Mouse (Mus musculus): ENCODE results near the gene Sfxn2. TPM values are rescaled to one million over a fixed set of nuclear protein-coding genes. Genes with fewer than 3 reads are reported as not detected.
A peak's percentile ranks its signal among the peaks of the same experiment; 100 is the strongest.

Sfxn2 gene
- polyA plus RNA-seq, 1 experiment: 6.0 TPM

- peaks cover 9% of the 10 kb centered on the region for H3K4me1 ChIP-seq (ENCODE audit: control insufficient read depth, insufficient read depth, low read length)
Measured at GRCm38 (mm10) chr19:46534542-46535098, 38.5 kb upstream of the Sfxn2 start.

GRCm38 (mm10) chr19:46537357-46537756 lies 35.8 kb upstream of the Sfxn2 start:
- H3K36me3 ChIP-seq (ENCODE audit: control insufficient read depth, insufficient read depth, low read length, poor library complexity, severe bottlenecking): no peaks in the 10 kb centered on the region
- H3K9ac ChIP-seq (ENCODE audit: low read depth, poor library complexity, severe bottlenecking): no peak overlapping the region
- peaks cover under 1% of the 10 kb centered on the region for H3K4me1 ChIP-seq (ENCODE audit: control insufficient read depth, insufficient read depth, low read length)
- TF ChIP-seq EP300 (IDR thresholded peaks at IDR 0.05; ENCODE audit: insufficient read depth, low read depth, low read length): no peak
- TF ChIP-seq CTCF (IDR thresholded peaks at IDR 0.05; ENCODE audit: low read depth, low read length): no peak
- no peak for TF ChIP-seq POLR2A (IDR thresholded peaks at IDR 0.05; ENCODE audit: insufficient read depth, low read length)
- no peaks in the 10 kb centered on the region for H3K27me3 ChIP-seq (ENCODE audit: control insufficient read depth, insufficient read depth, low read length, poor library complexity, severe bottlenecking)
- H3K9me3 ChIP-seq (replicated peaks; ENCODE audit: control insufficient read depth, insufficient read depth, low read length, poor library complexity, severe bottlenecking): no peaks in the 10 kb centered on the region
- H3K4me3 ChIP-seq (ENCODE audit: low read depth, low read length): no peak overlapping the region
- no peak overlapping the region for H3K27ac ChIP-seq (ENCODE audit: insufficient read depth, low read length)

More at GRCm38 (mm10) chr19:46534542-46535098, 38.5 kb upstream of the Sfxn2 start:
- Histone ChIP-seq H3K9me3 (replicated peaks; ENCODE audit: control insufficient read depth, insufficient read depth, low read length, poor library complexity, severe bottlenecking) (no peaks in the 10 kb centered on the region), H3K4me3 (ENCODE audit: low read depth, low read length) (no peak overlapping the region), H3K27ac (ENCODE audit: insufficient read depth, low read length) (no peak overlapping the region), H3K36me3 (ENCODE audit: control insufficient read depth, insufficient read depth, low read length, poor library complexity, severe bottlenecking) (no peaks in the 10 kb centered on the region), H3K9ac (ENCODE audit: low read depth, poor library complexity, severe bottlenecking) (no peak overlapping the region), H3K27me3 (ENCODE audit: control insufficient read depth, insufficient read depth, low read length, poor library complexity, severe bottlenecking) (no peaks in the 10 kb centered on the region)
- TF ChIP-seq CTCF (IDR thresholded peaks at IDR 0.05; ENCODE audit: low read depth, low read length) (no peak), POLR2A (IDR thresholded peaks at IDR 0.05; ENCODE audit: insufficient read depth, low read length) (no peak), EP300 (IDR thresholded peaks at IDR 0.05; ENCODE audit: insufficient read depth, low read depth, low read length) (no peak)

GRCm38 (mm10) chr19:46538213-46538612 lies 35.0 kb upstream of the Sfxn2 start:
- Histone ChIP-seq H3K27me3 (ENCODE audit: control insufficient read depth, insufficient read depth, low read length, poor library complexity, severe bottlenecking) (no peaks in the 10 kb centered on the region), H3K36me3 (ENCODE audit: control insufficient read depth, insufficient read depth, low read length, poor library complexity, severe bottlenecking) (peaks cover 2% of the 10 kb centered on the region; the same call in 1 of the 2 replicates), H3K9me3 (replicated peaks; ENCODE audit: control insufficient read depth, insufficient read depth, low read length, poor library complexity, severe bottlenecking) (no peaks in the 10 kb centered on the region), H3K4me1 (ENCODE audit: control insufficient read depth, insufficient read depth, low read length) (no peaks in the 10 kb centered on the region), H3K27ac (ENCODE audit: insufficient read depth, low read length) (no peak overlapping the region), H3K4me3 (ENCODE audit: low read depth, low read length) (no peak overlapping the region), H3K9ac (ENCODE audit: low read depth, poor library complexity, severe bottlenecking) (no peak overlapping the region)
- TF ChIP-seq CTCF (IDR thresholded peaks at IDR 0.05; ENCODE audit: low read depth, low read length): peak; percentile 61
- TF ChIP-seq EP300 (IDR thresholded peaks at IDR 0.05; ENCODE audit: insufficient read depth, low read depth, low read length): no peak

GRCm38 (mm10) chr19:46542750-46543149 lies 30.4 kb upstream of the Sfxn2 start:
- Histone ChIP-seq H3K27ac (ENCODE audit: insufficient read depth, low read length) (no peak overlapping the region), H3K27me3 (ENCODE audit: control insufficient read depth, insufficient read depth, low read length, poor library complexity, severe bottlenecking) (no peaks in the 10 kb centered on the region), H3K9me3 (replicated peaks; ENCODE audit: control insufficient read depth, insufficient read depth, low read length, poor library complexity, severe bottlenecking) (no peaks in the 10 kb centered on the region), H3K9ac (ENCODE audit: low read depth, poor library complexity, severe bottlenecking) (no peak overlapping the region), H3K36me3 (ENCODE audit: control insufficient read depth, insufficient read depth, low read length, poor library complexity, severe bottlenecking) (peaks cover 2% of the 10 kb centered on the region; the same call in 1 of the 2 replicates), H3K4me3 (ENCODE audit: low read depth, low read length) (no peak overlapping the region), H3K4me1 (ENCODE audit: control insufficient read depth, insufficient read depth, low read length) (no peaks in the 10 kb centered on the region)
- no peak for TF ChIP-seq CTCF (IDR thresholded peaks at IDR 0.05; ENCODE audit: low read depth, low read length)
- no peak for TF ChIP-seq EP300 (IDR thresholded peaks at IDR 0.05; ENCODE audit: insufficient read depth, low read depth, low read length)
- no peak for TF ChIP-seq POLR2A (IDR thresholded peaks at IDR 0.05; ENCODE audit: insufficient read depth, low read length)

GRCm38 (mm10) chr19:46547565-46547964 lies 25.6 kb upstream of the Sfxn2 start:
- Histone ChIP-seq H3K27me3 (ENCODE audit: control insufficient read depth, insufficient read depth, low read length, poor library complexity, severe bottlenecking) (no peaks in the 10 kb centered on the region), H3K4me3 (ENCODE audit: low read depth, low read length) (no peak overlapping the region), H3K9ac (ENCODE audit: low read depth, poor library complexity, severe bottlenecking) (no peak overlapping the region), H3K4me1 (ENCODE audit: control insufficient read depth, insufficient read depth, low read length) (peaks cover 5% of the 10 kb centered on the region), H3K36me3 (ENCODE audit: control insufficient read depth, insufficient read depth, low read length, poor library complexity, severe bottlenecking) (peaks cover 6% of the 10 kb centered on the region; the same call in 1 of the 2 replicates), H3K9me3 (replicated peaks; ENCODE audit: control insufficient read depth, insufficient read depth, low read length, poor library complexity, severe bottlenecking) (no peaks in the 10 kb centered on the region), H3K27ac (ENCODE audit: insufficient read depth, low read length) (no peak overlapping the region)
- TF ChIP-seq EP300 (IDR thresholded peaks at IDR 0.05; ENCODE audit: insufficient read depth, low read depth, low read length) (no peak), CTCF (IDR thresholded peaks at IDR 0.05; ENCODE audit: low read depth, low read length) (no peak), POLR2A (IDR thresholded peaks at IDR 0.05; ENCODE audit: insufficient read depth, low read length) (no peak)

GRCm38 (mm10) chr19:46548110-46548509 lies 25.1 kb upstream of the Sfxn2 start:
- Histone ChIP-seq H3K9ac (ENCODE audit: low read depth, poor library complexity, severe bottlenecking) (no peak overlapping the region), H3K4me1 (ENCODE audit: control insufficient read depth, insufficient read depth, low read length) (peaks cover 5% of the 10 kb centered on the region), H3K36me3 (ENCODE audit: control insufficient read depth, insufficient read depth, low read length, poor library complexity, severe bottlenecking) (0 out of 2 replicates have a peak, but pooled peaks cover 4% of the 10 kb centered on the region), H3K9me3 (replicated peaks; ENCODE audit: control insufficient read depth, insufficient read depth, low read length, poor library complexity, severe bottlenecking) (no peaks in the 10 kb centered on the region), H3K27me3 (ENCODE audit: control insufficient read depth, insufficient read depth, low read length, poor library complexity, severe bottlenecking) (no peaks in the 10 kb centered on the region), H3K4me3 (ENCODE audit: low read depth, low read length) (0 out of 2 replicates have a peak overlapping the region, but pooled peaks have one; percentile 13), H3K27ac (ENCODE audit: insufficient read depth, low read length) (no peak overlapping the region)
- TF ChIP-seq POLR2A (IDR thresholded peaks at IDR 0.05; ENCODE audit: insufficient read depth, low read length) (no peak), EP300 (IDR thresholded peaks at IDR 0.05; ENCODE audit: insufficient read depth, low read depth, low read length) (no peak)

All from ES-Bruce4 (cell line).